Mouse (Mus musculus): ENCODE measurements at regions not wholly inside any gene's neighbourhood (a gene's known extent, or its start where the extent isn't known, plus 50 kb on each side); places are given as distances from the start of the nearest gene placed in this dataset.
"Not testable (repeated sequence)": the region's sequence is repeated elsewhere in the genome, so short reads cannot be mapped to it uniquely, and the experiment has no call there.

GRCm38 (mm10) chr5:77916375-77916774 lies 508.5 kb upstream of the Igfbp7 start:
- no peak overlapping the region for H3K27ac ChIP-seq (replicated peaks; ENCODE audit: low read depth, low read length)
- H3K36me3 ChIP-seq (ENCODE audit: control insufficient read depth, insufficient read depth, low read length), result no peaks in the 10 kb centered on the region
- H3K4me2 ChIP-seq (ENCODE audit: low read depth, low read length), result no peak overlapping the region
- no peak overlapping the region for H3K9ac ChIP-seq (ENCODE audit: low read depth, low read length)
- DNase-seq (ENCODE audit: low spot score) (no peak), ATAC-seq (ENCODE audit: low read depth) (no peak)
- no peaks in the 10 kb centered on the region for H3K27me3 ChIP-seq (replicated peaks; ENCODE audit: control insufficient read depth, insufficient read depth, low read length)
- WGBS, result 56% methylated on average over 2 of the region's 2 CpGs
- no peaks in the 10 kb centered on the region for H3K4me1 ChIP-seq (ENCODE audit: control insufficient read depth, insufficient read depth, low read length)
- H3K9me3 ChIP-seq (ENCODE audit: control insufficient read depth, low read length), result no peaks in the 10 kb centered on the region
- H3K4me3 ChIP-seq (ENCODE audit: low read depth, low read length), result no peak overlapping the region

GRCm38 (mm10) chr5:77909218-77909617 lies 501.4 kb upstream of the Igfbp7 start:
- no peak overlapping the region for H3K4me3 ChIP-seq (ENCODE audit: low read depth, low read length)
- no peak overlapping the region for H3K4me2 ChIP-seq (ENCODE audit: low read depth, low read length)
- peak; percentile 12 for DNase-seq (ENCODE audit: low spot score)
- no peaks in the 10 kb centered on the region for H3K4me1 ChIP-seq (ENCODE audit: control insufficient read depth, insufficient read depth, low read length)
- no peaks in the 10 kb centered on the region for H3K36me3 ChIP-seq (ENCODE audit: control insufficient read depth, insufficient read depth, low read length)
- no peaks in the 10 kb centered on the region for H3K27me3 ChIP-seq (replicated peaks; ENCODE audit: control insufficient read depth, insufficient read depth, low read length)
- H3K27ac ChIP-seq (replicated peaks; ENCODE audit: low read depth, low read length), result no peak overlapping the region
- ATAC-seq (ENCODE audit: low read depth), result no peak
- 48% methylated on average over 6 of the region's 6 CpGs for WGBS
- no peak overlapping the region for H3K9ac ChIP-seq (ENCODE audit: low read depth, low read length)
- H3K9me3 ChIP-seq (ENCODE audit: control insufficient read depth, low read length), result no peaks in the 10 kb centered on the region

DNA sequence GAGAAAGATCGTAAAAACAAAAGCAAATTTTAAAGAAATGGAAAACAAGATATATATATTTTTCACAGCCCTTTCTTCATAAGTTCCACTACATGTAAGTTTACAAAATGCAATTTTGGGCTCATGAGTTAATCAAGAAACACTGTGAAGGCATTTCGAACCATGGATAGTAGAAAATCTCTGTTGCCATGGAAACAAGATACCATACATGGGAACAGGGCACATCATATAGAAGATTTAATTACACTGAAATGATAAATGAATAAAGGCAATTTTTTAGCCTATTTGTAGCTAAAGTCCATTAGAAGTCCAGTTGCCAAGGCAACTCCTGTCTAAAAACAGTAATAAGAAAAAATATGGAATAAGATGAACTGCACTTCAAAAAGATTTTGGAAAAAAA lies 484.2 kb upstream of the Igfbp7 start:
- DNase-seq (ENCODE audit: low spot score); H3K9ac ChIP-seq (ENCODE audit: low read depth, low read length); H3K4me1 ChIP-seq (ENCODE audit: control insufficient read depth, insufficient read depth, low read length); H3K4me3 ChIP-seq (ENCODE audit: low read depth, low read length); H3K4me2 ChIP-seq (ENCODE audit: low read depth, low read length); H3K27me3 ChIP-seq (replicated peaks; ENCODE audit: control insufficient read depth, insufficient read depth, low read length); H3K27ac ChIP-seq (replicated peaks; ENCODE audit: low read depth, low read length); H3K36me3 ChIP-seq (ENCODE audit: control insufficient read depth, insufficient read depth, low read length); H3K9me3 ChIP-seq (ENCODE audit: control insufficient read depth, low read length); ATAC-seq (ENCODE audit: low read depth): not testable (repeated sequence)
- 81% methylated on average over 1 of the region's 2 CpGs for WGBS

DNA sequence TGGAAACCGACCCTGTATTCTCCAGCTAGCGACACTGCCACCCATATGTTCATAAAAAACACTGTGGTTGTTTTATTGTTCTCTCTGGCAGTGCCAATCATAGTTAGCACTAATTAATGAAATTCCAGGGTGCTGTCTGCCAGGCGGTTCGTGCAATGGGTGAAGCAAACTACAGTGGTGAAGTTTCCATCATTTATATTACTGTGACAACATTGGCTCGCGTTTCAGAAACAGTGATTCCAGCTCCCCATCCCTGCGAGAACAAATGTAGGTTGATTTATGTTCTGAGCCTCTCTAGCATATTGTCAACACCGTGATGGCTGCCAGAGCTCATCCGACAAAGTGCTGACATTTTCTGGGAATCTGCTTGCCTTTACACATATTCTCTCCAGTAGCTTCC lies 480.7 kb upstream of the Igfbp7 start:
- Histone ChIP-seq H3K4me3 (ENCODE audit: low read depth, low read length) (no peak overlapping the region), H3K36me3 (ENCODE audit: control insufficient read depth, insufficient read depth, low read length) (no peaks in the 10 kb centered on the region), H3K4me2 (ENCODE audit: low read depth, low read length) (no peak overlapping the region), H3K27me3 (replicated peaks; ENCODE audit: control insufficient read depth, insufficient read depth, low read length) (no peaks in the 10 kb centered on the region), H3K27ac (replicated peaks; ENCODE audit: low read depth, low read length) (no peak overlapping the region), H3K9me3 (ENCODE audit: control insufficient read depth, low read length) (no peaks in the 10 kb centered on the region), H3K9ac (ENCODE audit: low read depth, low read length) (no peak overlapping the region), H3K4me1 (ENCODE audit: control insufficient read depth, insufficient read depth, low read length) (no peaks in the 10 kb centered on the region)
- DNase-seq (ENCODE audit: low spot score) (peak; percentile 58), ATAC-seq (ENCODE audit: low read depth) (no peak)
- 67% methylated on average over 9 of the region's 9 CpGs for WGBS

DNA sequence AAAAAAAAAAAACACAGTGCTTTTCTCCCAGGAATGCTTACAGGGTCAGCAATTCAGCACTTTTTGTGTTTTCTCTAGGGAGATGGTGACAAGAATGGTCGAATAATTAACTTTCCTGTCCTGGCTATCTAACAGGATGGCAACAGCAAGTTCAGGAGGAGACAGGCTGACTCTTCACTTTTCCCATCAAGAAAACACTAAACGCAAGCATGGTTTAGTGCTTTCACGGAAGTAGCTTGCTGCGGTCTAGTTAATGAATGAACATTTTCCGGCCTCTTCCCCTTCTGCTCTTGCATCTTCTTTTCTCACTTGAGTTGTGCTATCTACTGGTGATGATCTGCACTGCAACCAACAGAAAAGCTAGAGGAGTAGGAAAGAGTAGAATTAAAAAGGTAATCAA lies 463.6 kb upstream of the Igfbp7 start:
- Histone ChIP-seq H3K4me3 (ENCODE audit: low read depth, low read length) (no peak overlapping the region), H3K4me2 (ENCODE audit: low read depth, low read length) (no peak overlapping the region), H3K27ac (replicated peaks; ENCODE audit: low read depth, low read length) (no peak overlapping the region), H3K36me3 (ENCODE audit: control insufficient read depth, insufficient read depth, low read length) (no peaks in the 10 kb centered on the region), H3K9me3 (ENCODE audit: control insufficient read depth, low read length) (no peaks in the 10 kb centered on the region), H3K27me3 (replicated peaks; ENCODE audit: control insufficient read depth, insufficient read depth, low read length) (no peaks in the 10 kb centered on the region), H3K9ac (ENCODE audit: low read depth, low read length) (no peak overlapping the region), H3K4me1 (ENCODE audit: control insufficient read depth, insufficient read depth, low read length) (no peaks in the 10 kb centered on the region)
- ATAC-seq (ENCODE audit: low read depth) (no peak), DNase-seq (ENCODE audit: low spot score) (no peak)
- 88% methylated on average over 5 of the region's 5 CpGs for WGBS

DNA sequence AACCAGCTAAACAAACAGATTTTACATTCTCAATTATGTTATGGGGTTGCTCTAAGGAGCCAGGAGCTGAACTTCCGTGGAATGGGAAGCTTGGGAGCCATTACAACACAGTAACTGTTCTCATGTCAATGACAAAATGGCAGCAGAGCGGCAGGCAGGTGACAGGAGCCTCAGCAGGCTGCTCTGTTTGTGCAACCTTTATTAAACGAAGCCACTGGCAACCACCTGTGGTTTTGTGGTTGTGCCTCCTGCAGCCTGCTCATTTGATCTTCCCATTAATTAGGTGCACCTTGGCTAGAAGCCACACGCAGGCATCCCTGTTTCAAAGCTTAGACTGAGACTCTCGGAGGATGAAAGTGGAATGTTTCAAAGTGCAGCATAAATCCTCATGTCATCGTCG lies 457.5 kb upstream of the Igfbp7 start:
- no peaks in the 10 kb centered on the region for H3K9me3 ChIP-seq (ENCODE audit: control insufficient read depth, low read length)
- no peaks in the 10 kb centered on the region for H3K4me1 ChIP-seq (ENCODE audit: control insufficient read depth, insufficient read depth, low read length)
- no peak overlapping the region for H3K4me3 ChIP-seq (ENCODE audit: low read depth, low read length)
- ATAC-seq (ENCODE audit: low read depth) (no peak), DNase-seq (ENCODE audit: low spot score) (peak; percentile 41)
- WGBS, result 64% methylated on average over 7 of the region's 7 CpGs
- no peak overlapping the region for H3K27ac ChIP-seq (replicated peaks; ENCODE audit: low read depth, low read length)
- no peaks in the 10 kb centered on the region for H3K36me3 ChIP-seq (ENCODE audit: control insufficient read depth, insufficient read depth, low read length)
- no peak overlapping the region for H3K4me2 ChIP-seq (ENCODE audit: low read depth, low read length)
- no peak overlapping the region for H3K9ac ChIP-seq (ENCODE audit: low read depth, low read length)
- no peaks in the 10 kb centered on the region for H3K27me3 ChIP-seq (replicated peaks; ENCODE audit: control insufficient read depth, insufficient read depth, low read length)

GRCm38 (mm10) chr5:77855191-77855590 lies 447.4 kb upstream of the Igfbp7 start:
- H3K4me1 ChIP-seq (ENCODE audit: control insufficient read depth, insufficient read depth, low read length), result no peaks in the 10 kb centered on the region
- H3K4me3 ChIP-seq (ENCODE audit: low read depth, low read length), result no peak overlapping the region
- H3K9ac ChIP-seq (ENCODE audit: low read depth, low read length), result no peak overlapping the region
- H3K27ac ChIP-seq (replicated peaks; ENCODE audit: low read depth, low read length), result no peak overlapping the region
- H3K36me3 ChIP-seq (ENCODE audit: control insufficient read depth, insufficient read depth, low read length), result no peaks in the 10 kb centered on the region
- no peaks in the 10 kb centered on the region for H3K27me3 ChIP-seq (replicated peaks; ENCODE audit: control insufficient read depth, insufficient read depth, low read length)
- H3K4me2 ChIP-seq (ENCODE audit: low read depth, low read length), result no peak overlapping the region
- ATAC-seq (ENCODE audit: low read depth), result no peak
- DNase-seq (ENCODE audit: low spot score), result no peak
- no peaks in the 10 kb centered on the region for H3K9me3 ChIP-seq (ENCODE audit: control insufficient read depth, low read length)
- 76% methylated on average over 6 of the region's 6 CpGs for WGBS

- Histone ChIP-seq H3K36me3 (ENCODE audit: control insufficient read depth, insufficient read depth, low read length) (no peaks in the 10 kb centered on the region), H3K9me3 (ENCODE audit: control insufficient read depth, low read length) (no peaks in the 10 kb centered on the region), H3K4me2 (ENCODE audit: low read depth, low read length) (no peak overlapping the region), H3K27me3 (replicated peaks; ENCODE audit: control insufficient read depth, insufficient read depth, low read length) (no peaks in the 10 kb centered on the region), H3K4me1 (ENCODE audit: control insufficient read depth, insufficient read depth, low read length) (no peaks in the 10 kb centered on the region), H3K27ac (replicated peaks; ENCODE audit: low read depth, low read length) (no peak overlapping the region), H3K4me3 (ENCODE audit: low read depth, low read length) (no peak overlapping the region), H3K9ac (ENCODE audit: low read depth, low read length) (no peak overlapping the region)
- no peak for ATAC-seq (ENCODE audit: low read depth)
- no peak for DNase-seq (ENCODE audit: low spot score)
- 77% methylated on average over 12 of the region's 12 CpGs for WGBS
Observed at GRCm38 (mm10) chr5:77853999-77854784, 446.4 kb upstream of the Igfbp7 start.

- no peaks in the 10 kb centered on the region for H3K4me1 ChIP-seq (ENCODE audit: control insufficient read depth, insufficient read depth, low read length)
- H3K27ac ChIP-seq (replicated peaks; ENCODE audit: low read depth, low read length), result no peak overlapping the region
- WGBS, result 87% methylated on average over 3 of the region's 3 CpGs
- no peaks in the 10 kb centered on the region for H3K36me3 ChIP-seq (ENCODE audit: control insufficient read depth, insufficient read depth, low read length)
- no peaks in the 10 kb centered on the region for H3K27me3 ChIP-seq (replicated peaks; ENCODE audit: control insufficient read depth, insufficient read depth, low read length)
- H3K4me3 ChIP-seq (ENCODE audit: low read depth, low read length), result no peak overlapping the region
- no peaks in the 10 kb centered on the region for H3K9me3 ChIP-seq (ENCODE audit: control insufficient read depth, low read length)
- no peak for DNase-seq (ENCODE audit: low spot score)
- no peak overlapping the region for H3K4me2 ChIP-seq (ENCODE audit: low read depth, low read length)
- no peak for ATAC-seq (ENCODE audit: low read depth)
- H3K9ac ChIP-seq (ENCODE audit: low read depth, low read length), result no peak overlapping the region
Observed at GRCm38 (mm10) chr5:77851645-77852044, 443.8 kb upstream of the Igfbp7 start.
